24 mouse cellular contexts compared by ENCODE assay signal in the genomic region with DNA sequence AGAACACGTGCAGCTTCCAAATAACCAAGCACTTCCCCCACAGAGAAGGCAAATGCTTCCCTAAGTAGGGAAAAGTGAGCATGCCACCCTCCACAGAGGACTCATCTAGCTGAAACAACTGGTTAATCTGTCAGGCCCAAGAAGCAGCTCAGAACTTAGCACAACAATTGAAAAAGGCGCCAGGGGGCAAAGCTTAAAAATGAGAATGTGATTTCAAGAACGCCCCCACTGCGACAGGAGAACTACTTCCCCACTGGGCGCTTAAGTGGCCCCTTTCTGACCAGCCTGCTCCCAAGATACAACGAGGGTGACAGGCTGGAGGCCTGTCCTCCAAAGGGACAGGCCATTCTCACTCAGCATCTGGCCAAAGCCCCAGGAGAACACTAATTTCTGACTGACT.
"Had no signal": no experiment of that assay in that cellular context is flagged by ENCODE, and none has a peak within 500 bp of the region (broad histone marks: within the 10 kb centered on the region; RNA-seq: fewer than 3 reads in every experiment).

No protein-coding gene starts in this region.

- H3K4me1 ChIP-seq: heart, embryonic 12.5 days; hindbrain, embryonic 12.5 days; intestine, embryonic 15.5 days; limb, embryonic 13.5 days; limb, embryonic 15.5 days had no signal

- H3K27ac ChIP-seq: gastrocnemius, adult 2 months; heart, adult 2 months; hindbrain, embryonic 10.5 days; hindbrain, embryonic 12.5 days; hindbrain, embryonic 14.5 days; intestine, embryonic 15.5 days; layer of hippocampus, adult 2 months; left cerebral cortex, adult 2 months; limb, embryonic 13.5 days; limb, embryonic 15.5 days; liver, embryonic 12.5 days; liver, embryonic 15.5 days had no signal

- H3K9ac ChIP-seq: heart, embryonic 12.5 days; hindbrain, embryonic 12.5 days; hindbrain, embryonic 14.5 days; intestine, embryonic 15.5 days; limb, embryonic 13.5 days; limb, embryonic 15.5 days; liver, embryonic 12.5 days; liver, embryonic 15.5 days had no signal

- H3K4me2 ChIP-seq: heart, embryonic 12.5 days; hindbrain, embryonic 12.5 days; hindbrain, embryonic 14.5 days; intestine, embryonic 15.5 days; limb, embryonic 13.5 days; limb, embryonic 15.5 days; liver, embryonic 12.5 days; liver, embryonic 15.5 days had no signal

- ATAC-seq: hindbrain, embryonic 16.5 days; inflammation-experienced regulatory T-cells, adult 6 months; intestine, embryonic 15.5 days; intestine, postnatal 0 days; liver, embryonic 12.5 days had no signal

- H3K9me3 ChIP-seq: heart, embryonic 12.5 days; hindbrain, embryonic 10.5 days; hindbrain, embryonic 12.5 days; intestine, embryonic 15.5 days; limb, embryonic 13.5 days; limb, embryonic 15.5 days; liver, embryonic 12.5 days; liver, embryonic 15.5 days had no signal

- H3K27me3 ChIP-seq: heart, embryonic 12.5 days; hindbrain, embryonic 12.5 days; intestine, embryonic 15.5 days; limb, embryonic 13.5 days; limb, embryonic 15.5 days had no signal

- H3K4me3 ChIP-seq: gastrocnemius, adult 2 months; heart, adult 2 months; heart, embryonic 12.5 days; hindbrain, embryonic 10.5 days; hindbrain, embryonic 12.5 days; intestine, embryonic 15.5 days; layer of hippocampus, adult 2 months; left cerebral cortex, adult 2 months; limb, embryonic 13.5 days; limb, embryonic 15.5 days; liver, embryonic 12.5 days; liver, embryonic 15.5 days had no signal

- H3K36me3 ChIP-seq: hindbrain, embryonic 10.5 days; hindbrain, embryonic 12.5 days; intestine, embryonic 15.5 days; limb, embryonic 13.5 days; limb, embryonic 15.5 days; liver, embryonic 12.5 days; liver, embryonic 15.5 days had no signal

- DNase-seq: gastrocnemius, adult 2 months; gastrocnemius, postnatal 10 days; gastrocnemius, postnatal 25 days; heart, adult 2 months; heart, postnatal 10 days; heart, postnatal 4 days; kidney, adult 18-20 months; kidney, adult 8-10 months; kidney, postnatal 10 days; kidney, postnatal 25 days had no signal
